Mouse (Mus musculus): ENCODE measurements around the gene Snx17. TPM values are rescaled to one million over a fixed set of nuclear protein-coding genes. Genes with fewer than 3 reads are reported as not detected.
A peak's percentile ranks its signal among the peaks of the same experiment; 100 is the strongest.

Gene Snx17
- 130 and 131 TPM in 2 replicates for polyA plus RNA-seq (2014; fragmentation: Nextera tagmentation; extraction: Ambion mirVana)

DNA sequence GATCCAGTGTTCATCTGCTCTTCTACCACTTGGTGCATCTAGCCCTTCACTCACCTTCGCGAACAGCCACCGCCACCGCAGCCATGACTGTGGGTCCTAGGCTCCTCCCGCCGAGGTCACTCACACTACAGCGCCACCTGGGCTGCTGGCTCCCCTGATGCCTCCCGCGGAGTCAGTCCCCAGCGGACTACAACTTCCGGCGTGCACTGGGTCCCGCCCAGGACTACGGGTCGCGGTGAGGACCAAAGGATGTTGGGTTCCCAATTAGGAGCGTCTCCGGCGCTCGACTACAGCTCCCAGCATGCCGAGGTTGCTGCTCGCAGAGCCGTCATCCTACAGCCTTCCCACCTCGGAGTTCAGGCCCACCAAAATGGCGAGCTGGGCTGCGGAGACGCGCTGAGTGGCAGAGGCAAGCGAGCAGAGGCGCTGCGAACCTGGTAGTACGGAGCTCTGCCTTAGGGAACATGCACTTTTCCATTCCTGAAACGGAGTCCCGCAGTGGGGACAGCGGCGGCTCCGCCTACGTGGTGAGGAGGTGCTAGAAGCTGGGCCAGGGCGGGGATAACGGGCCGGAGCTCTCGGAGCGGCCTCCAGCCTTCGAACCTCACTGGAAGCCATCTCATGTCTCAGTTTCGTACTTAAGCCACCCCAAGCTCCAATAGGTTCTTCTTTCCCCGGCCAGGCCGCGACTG is at the start of gene Snx17, which contains the start of gene Eif2b4:
Snx17 (plus strand) TSS at position 289 of the 692 bp plus-strand sequence.
Eif2b4 (minus strand) TSS at position 492 of the 692 bp plus-strand sequence.
- Histone ChIP-seq H3K27me3 (ENCODE audit: insufficient read depth, low read length) (no peaks in the 10 kb centered on the region), H3K4me1 (ENCODE audit: insufficient read depth) (peaks cover 8% of the 10 kb centered on the region; the same call in 1 of the 2 replicates), H3K4me3 (ENCODE audit: low read depth, low read length) (peak within 1 kb of the TSS; percentile 84), H3K4me2 (peak within 1 kb of the TSS; percentile 80), H3K9ac (peak within 1 kb of the TSS; percentile 88), H3K9me3 (ENCODE audit: low read depth, low read length) (no peaks in the 10 kb centered on the region), H3K36me3 (ENCODE audit: insufficient read depth) (peaks cover 66% of the 10 kb centered on the region), H3K27ac (ENCODE audit: low read depth) (peak within 1 kb of the TSS; percentile 87)
- TF ChIP-seq CTCF (IDR thresholded peaks at IDR 0.05; ENCODE audit: low read depth) = peak; percentile 74
- WGBS = under 1% methylated on average over 48 of the region's 48 CpGs
- ATAC-seq (ENCODE audit: insufficient read depth) (peak; percentile 98), DNase-seq (peak; percentile 99)

DNA sequence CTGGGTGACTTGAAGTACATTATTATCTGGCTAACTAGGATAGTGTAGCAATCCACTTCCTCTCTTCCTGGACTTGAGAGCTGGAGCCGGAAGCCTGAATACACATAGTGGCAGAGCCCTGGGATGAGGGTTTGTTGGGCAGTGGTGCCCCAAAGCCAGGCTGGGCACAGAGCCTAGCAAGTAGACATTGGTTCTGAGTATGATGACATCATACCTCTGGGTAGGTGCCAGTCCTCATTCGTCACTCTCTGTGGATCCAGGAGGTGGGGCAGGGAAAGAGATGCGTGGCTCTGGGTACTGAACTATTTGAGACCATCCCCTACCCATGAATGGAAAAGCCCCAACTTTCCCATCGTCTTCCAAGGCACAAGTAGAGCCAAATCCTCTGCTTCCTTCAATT is 43.2 kb upstream of the Snx17 start:
- Histone ChIP-seq H3K36me3 (ENCODE audit: insufficient read depth) (peaks cover 19% of the 10 kb centered on the region; the same call in 1 of the 2 replicates), H3K4me3 (ENCODE audit: low read depth, low read length) (no peak overlapping the region), H3K9ac (no peak overlapping the region), H3K9me3 (ENCODE audit: low read depth, low read length) (no peaks in the 10 kb centered on the region), H3K4me2 (no peak overlapping the region), H3K4me1 (ENCODE audit: insufficient read depth) (no peaks in the 10 kb centered on the region), H3K27me3 (ENCODE audit: insufficient read depth, low read length) (no peaks in the 10 kb centered on the region), H3K27ac (ENCODE audit: low read depth) (no peak overlapping the region)
- DNase-seq = no peak
- WGBS = 80% methylated on average over 4 of the region's 4 CpGs
- TF ChIP-seq CTCF (IDR thresholded peaks at IDR 0.05; ENCODE audit: low read depth) = no peak
- ATAC-seq (ENCODE audit: insufficient read depth) = no peak

DNA sequence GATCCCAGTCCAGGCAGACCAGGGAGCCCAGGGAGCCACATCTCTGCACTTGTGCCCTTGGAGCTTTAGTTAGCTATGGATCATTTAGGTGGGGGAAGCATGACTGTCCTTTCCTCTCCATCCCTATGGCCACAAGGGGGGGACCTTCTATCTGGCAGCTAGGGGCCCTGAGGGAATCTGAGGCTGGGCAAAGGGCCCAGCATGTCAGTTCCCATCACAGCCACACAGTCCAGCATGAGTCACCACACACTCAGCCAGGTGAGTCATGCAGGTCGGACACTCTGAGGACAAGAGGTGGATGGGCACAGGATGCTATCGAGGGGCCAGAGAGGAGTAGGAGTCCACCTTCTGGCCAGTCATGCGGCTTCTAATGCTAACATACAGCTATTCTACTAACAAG is 41.3 kb upstream of the Snx17 start:
- no peak for DNase-seq
- Histone ChIP-seq H3K36me3 (ENCODE audit: insufficient read depth) (peaks cover 13% of the 10 kb centered on the region), H3K4me2 (no peak overlapping the region), H3K27me3 (ENCODE audit: insufficient read depth, low read length) (no peaks in the 10 kb centered on the region), H3K9me3 (ENCODE audit: low read depth, low read length) (no peaks in the 10 kb centered on the region), H3K27ac (ENCODE audit: low read depth) (no peak overlapping the region), H3K9ac (no peak overlapping the region), H3K4me1 (ENCODE audit: insufficient read depth) (no peaks in the 10 kb centered on the region), H3K4me3 (ENCODE audit: low read depth, low read length) (no peak overlapping the region)
- TF ChIP-seq CTCF (IDR thresholded peaks at IDR 0.05; ENCODE audit: low read depth) = peak; percentile 12; the same call in 1 of the 2 replicates
- no peak for ATAC-seq (ENCODE audit: insufficient read depth)
- 88% methylated on average over 3 of the region's 3 CpGs for WGBS

DNA sequence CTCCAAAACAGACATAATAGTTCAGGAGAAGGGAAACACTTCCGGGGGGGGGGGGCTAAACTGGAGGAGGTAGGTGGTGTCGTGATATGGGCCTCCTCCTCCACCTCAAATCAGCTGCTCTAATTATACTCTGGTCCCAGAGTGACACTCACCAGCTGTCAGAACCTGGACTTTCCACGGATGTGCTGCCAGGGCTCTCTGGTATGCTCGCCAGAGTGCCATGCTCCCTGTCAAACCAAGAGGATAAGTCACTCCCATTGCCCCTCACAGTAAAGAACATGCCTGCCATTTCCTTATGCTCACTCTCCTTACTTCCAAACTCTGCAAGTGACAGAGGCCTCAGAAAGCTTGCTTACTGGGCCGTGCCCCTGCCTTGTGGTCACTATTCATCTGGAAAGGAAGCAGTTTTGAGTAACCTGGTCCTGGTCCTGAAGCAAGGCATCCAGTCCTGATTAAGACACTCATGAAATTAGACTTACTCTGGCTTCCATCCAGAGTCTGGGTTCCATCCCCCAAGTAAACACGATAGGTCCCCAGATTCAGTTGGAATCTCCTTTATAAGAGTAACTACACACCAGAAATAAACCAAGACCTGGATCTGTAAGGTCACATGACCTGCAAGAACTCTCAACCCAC is 39.4 kb upstream of the Snx17 start:
- Histone ChIP-seq H3K36me3 (ENCODE audit: insufficient read depth) (peaks cover 32% of the 10 kb centered on the region), H3K9me3 (ENCODE audit: low read depth, low read length) (no peaks in the 10 kb centered on the region), H3K27ac (ENCODE audit: low read depth) (peak overlapping the region; percentile 4; the same call in 1 of the 2 replicates), H3K4me1 (ENCODE audit: insufficient read depth) (no peaks in the 10 kb centered on the region), H3K4me3 (ENCODE audit: low read depth, low read length) (peak overlapping the region; percentile 63), H3K4me2 (peak overlapping the region; percentile 89), H3K27me3 (ENCODE audit: insufficient read depth, low read length) (no peaks in the 10 kb centered on the region), H3K9ac (peak overlapping the region; percentile 63)
- ATAC-seq (ENCODE audit: insufficient read depth) (0 out of 2 replicates have a peak, but pooled peaks have one; percentile 7), DNase-seq (no peak)
- TF ChIP-seq CTCF (IDR thresholded peaks at IDR 0.05; ENCODE audit: low read depth) = no peak
- WGBS = 34% methylated on average over 6 of the region's 6 CpGs

DNA sequence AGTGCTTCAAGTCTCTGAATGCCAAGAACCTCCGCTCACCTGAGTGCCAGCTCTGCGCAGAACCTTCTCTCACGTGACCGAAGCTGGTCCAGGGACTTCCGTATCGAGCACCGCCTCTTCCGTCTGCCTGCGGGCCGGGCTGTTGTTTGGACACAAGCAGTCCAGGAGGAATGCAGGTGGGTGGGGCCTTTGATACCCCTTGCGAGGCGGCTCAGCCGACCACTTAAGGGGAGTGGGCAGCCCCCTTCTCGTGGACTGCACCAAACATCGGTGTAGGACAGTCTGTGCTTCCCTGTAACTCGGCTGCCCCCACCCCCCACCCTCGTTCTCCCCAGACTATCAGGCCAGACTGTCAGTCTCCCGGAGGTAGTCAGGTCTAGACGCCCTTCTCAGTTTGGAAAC is 38.9 kb upstream of the Snx17 start, which contains the start of gene Mpv17:
Mpv17 (minus strand) TSS at position 100 of the 402 bp plus-strand sequence.
- DNase-seq (peak; percentile 91), ATAC-seq (ENCODE audit: insufficient read depth) (peak; percentile 90)
- Histone ChIP-seq H3K27me3 (ENCODE audit: insufficient read depth, low read length) (no peaks in the 10 kb centered on the region), H3K4me3 (ENCODE audit: low read depth, low read length) (peak within 1 kb of the TSS; percentile 63), H3K4me2 (peak within 1 kb of the TSS; percentile 89), H3K9me3 (ENCODE audit: low read depth, low read length) (no peaks in the 10 kb centered on the region), H3K9ac (peak within 1 kb of the TSS; percentile 63), H3K4me1 (ENCODE audit: insufficient read depth) (no peaks in the 10 kb centered on the region), H3K27ac (ENCODE audit: low read depth) (peak within 1 kb of the TSS; percentile 71), H3K36me3 (ENCODE audit: insufficient read depth) (peaks cover 37% of the 10 kb centered on the region)
- 0% methylated on average over 19 of the region's 19 CpGs for WGBS
- no peak for TF ChIP-seq CTCF (IDR thresholded peaks at IDR 0.05; ENCODE audit: low read depth)

DNA sequence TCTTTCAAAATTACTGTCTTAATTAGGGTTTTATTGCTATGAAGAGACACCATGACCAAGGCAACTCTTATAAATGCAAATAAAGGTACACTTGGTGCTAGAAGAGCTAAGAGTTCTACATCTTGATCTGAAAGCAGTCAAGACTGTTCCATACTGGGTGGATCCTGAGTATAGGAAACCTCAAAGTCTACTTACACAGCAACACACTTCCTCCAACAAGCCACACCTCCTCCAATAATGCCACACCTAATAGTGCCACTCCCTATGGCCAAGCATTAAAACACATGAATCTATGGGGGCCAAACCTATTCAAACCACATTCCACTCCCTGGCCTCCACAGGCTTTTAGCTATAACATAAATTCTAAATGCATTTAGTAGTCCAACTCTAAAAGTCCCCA is 30.6 kb upstream of the Snx17 start:
- no peak for TF ChIP-seq CTCF (IDR thresholded peaks at IDR 0.05; ENCODE audit: low read depth)
- peaks cover 88% of the 10 kb centered on the region for H3K36me3 ChIP-seq (ENCODE audit: insufficient read depth)
- H3K4me2 ChIP-seq = no peak overlapping the region
- DNase-seq (no peak), ATAC-seq (ENCODE audit: insufficient read depth) (no peak)
- H3K9me3 ChIP-seq (ENCODE audit: low read depth, low read length) = no peaks in the 10 kb centered on the region
- H3K27me3 ChIP-seq (ENCODE audit: insufficient read depth, low read length) = no peaks in the 10 kb centered on the region
- H3K9ac ChIP-seq = no peak overlapping the region
- H3K4me3 ChIP-seq (ENCODE audit: low read depth, low read length) = no peak overlapping the region
- no peaks in the 10 kb centered on the region for H3K4me1 ChIP-seq (ENCODE audit: insufficient read depth)
- no peak overlapping the region for H3K27ac ChIP-seq (ENCODE audit: low read depth)

DNA sequence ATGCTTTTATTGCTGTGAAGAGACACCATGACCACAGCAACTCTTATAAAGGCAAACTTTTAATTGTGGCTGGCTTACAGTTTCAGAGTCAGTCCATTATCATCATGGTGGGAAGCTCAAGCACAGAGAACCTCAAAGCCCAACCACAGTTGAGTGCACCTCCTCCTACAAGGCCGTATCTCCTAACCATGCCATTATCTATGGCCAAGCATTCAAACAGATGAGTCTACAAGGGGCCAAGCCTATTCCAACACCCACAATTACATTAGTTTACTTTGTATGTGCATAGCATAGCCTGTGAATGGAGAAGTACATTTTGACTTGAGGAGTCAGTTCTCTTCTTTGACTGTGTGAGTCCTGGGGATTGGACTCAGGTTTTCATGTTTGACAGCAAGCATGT is 28.1 kb upstream of the Snx17 start:
- H3K27ac ChIP-seq (ENCODE audit: low read depth) = no peak overlapping the region
- DNase-seq (no peak), ATAC-seq (ENCODE audit: insufficient read depth) (no peak)
- no peak overlapping the region for H3K9ac ChIP-seq
- H3K4me3 ChIP-seq (ENCODE audit: low read depth, low read length) = no peak overlapping the region
- H3K4me1 ChIP-seq (ENCODE audit: insufficient read depth) = no peaks in the 10 kb centered on the region
- H3K36me3 ChIP-seq (ENCODE audit: insufficient read depth) = peaks cover 88% of the 10 kb centered on the region
- no peaks in the 10 kb centered on the region for H3K27me3 ChIP-seq (ENCODE audit: insufficient read depth, low read length)
- WGBS = 75% methylated on average over 1 of the region's 1 CpGs
- no peaks in the 10 kb centered on the region for H3K9me3 ChIP-seq (ENCODE audit: low read depth, low read length)
- TF ChIP-seq CTCF (IDR thresholded peaks at IDR 0.05; ENCODE audit: low read depth) = no peak
- H3K4me2 ChIP-seq = no peak overlapping the region

All from lung, embryonic 14.5 days (tissue).